Mouse (Mus musculus): Measurements from ENCODE around the gene Gm10697. TPM values are rescaled to one million over a fixed set of nuclear protein-coding genes. Genes with fewer than 3 reads are reported as not detected.
"Not testable (repeated sequence)": the region's sequence is repeated elsewhere in the genome, so short reads cannot be mapped to it uniquely, and the experiment has no call there.

Gm10697 gene
- not detected for total RNA-seq (2021)

GRCm38 (mm10) chr3:94072544-94072943, at the start of gene Gm10697:
Gene Gm10697, minus strand, starts transcription at chr3:94072644.
- DNase-seq (ENCODE audit: low spot score in 2 of 2); intact Hi-C loops (cut with DNase I): not testable (repeated sequence)

- DNase-seq (ENCODE audit: low spot score in 2 of 2); intact Hi-C loops (cut with DNase I): not testable (repeated sequence)
Observed at GRCm38 (mm10) chr3:94115071-94115470, 42.6 kb upstream of the Gm10697 start.

GRCm38 (mm10) chr3:94054785-94055184, 17.7 kb downstream of the Gm10697 start, which contains the start of gene Gm9125:
Gene Gm9125, minus strand, starts transcription at chr3:94054885.
- DNase-seq (ENCODE audit: low spot score in 2 of 2); intact Hi-C loops (cut with DNase I): not testable (repeated sequence)

GRCm38 (mm10) chr3:94049566-94050121, 22.8 kb downstream of the Gm10697 start:
- intact Hi-C loops (cut with DNase I); DNase-seq (ENCODE audit: low spot score in 2 of 2): not testable (repeated sequence)

GRCm38 (mm10) chr3:94038241-94038640, 34.2 kb downstream of the Gm10697 start:
- DNase-seq (ENCODE audit: low spot score in 2 of 2); intact Hi-C loops (cut with DNase I): not testable (repeated sequence)

GRCm38 (mm10) chr3:94034400-94034799, 38.0 kb downstream of the Gm10697 start:
- intact Hi-C loops (cut with DNase I); DNase-seq (ENCODE audit: low spot score in 2 of 2): not testable (repeated sequence)

Other genes with a start within 250 kb of the Gm10697 start
- not detected for gene Tdpoz3, start 246.6 kb downstream of the Gm10697 start, total RNA-seq (2021)
- gene Gm9117, start 129.1 kb downstream of the Gm10697 start, total RNA-seq (2021) = not detected
- gene Tdpoz5, start 111.3 kb downstream of the Gm10697 start, total RNA-seq (2021) = not detected
- not detected for gene Gm9125, start 17.8 kb downstream of the Gm10697 start, total RNA-seq (2021)
- gene Gm10696, start 105.5 kb upstream of the Gm10697 start, total RNA-seq (2021) = not detected
- gene Gm5286, start 124.1 kb upstream of the Gm10697 start, total RNA-seq (2021) = not detected
- not detected for gene Gm4778, start 191.4 kb upstream of the Gm10697 start, total RNA-seq (2021)
- gene Them4, start 237.4 kb upstream of the Gm10697 start, total RNA-seq (2021) = 10 to 100 TPM; 19.4 to 22.0 TPM